Mouse (Mus musculus): ENCODE data around the gene Zfp217. TPM values are rescaled to one million over a fixed set of nuclear protein-coding genes. Genes with fewer than 3 reads are reported as not detected.
A peak's percentile ranks its signal among the peaks of the same experiment; 100 is the strongest.

The Zfp217 gene
- polyA plus RNA-seq, 1 experiment from 2014 or later: 3.4 TPM

- Histone ChIP-seq H3K9me3 (ENCODE audit: control insufficient read depth, low read length) (no peaks in the 10 kb centered on the region), H3K36me3 (ENCODE audit: control insufficient read depth, insufficient read depth, low read length) (no peaks in the 10 kb centered on the region), H3K4me2 (ENCODE audit: low read length) (peak overlapping the region; percentile 73), H3K27me3 (ENCODE audit: control insufficient read depth, insufficient read depth, low read length) (no peaks in the 10 kb centered on the region), H3K4me3 (ENCODE audit: control insufficient read depth in 1 of 2, insufficient read depth in 1 of 2, low read depth in 1 of 2, low read length in 2 of 2) (0 out of 4 replicates have a peak overlapping the region, but pooled peaks of 1 of the 2 experiments have one; percentile 42), H3K9ac (ENCODE audit: low read length) (peak overlapping the region; percentile 66), H3K4me1 (ENCODE audit: control insufficient read depth in 2 of 2, insufficient read depth in 2 of 2, low read length in 2 of 2) (peaks cover 14 to 34% of the 10 kb centered on the region in 2 experiments), H3K27ac (replicated peaks in 1 of 2; ENCODE audit: control insufficient read depth in 1 of 2, insufficient read depth in 1 of 2, low read depth in 2 of 2, low read length in 2 of 2) (peak overlapping the region; percentile 61 to 92)
- no peak for ATAC-seq (ENCODE audit: insufficient number of reproducible peaks, insufficient read depth, low FRiP score, low read depth)
- WGBS: 34% methylated on average over 7 of the region's 7 CpGs
Observed at GRCm38 (mm10) chr2:170152856-170153255, 5.0 kb upstream of the Zfp217 start.

DNA sequence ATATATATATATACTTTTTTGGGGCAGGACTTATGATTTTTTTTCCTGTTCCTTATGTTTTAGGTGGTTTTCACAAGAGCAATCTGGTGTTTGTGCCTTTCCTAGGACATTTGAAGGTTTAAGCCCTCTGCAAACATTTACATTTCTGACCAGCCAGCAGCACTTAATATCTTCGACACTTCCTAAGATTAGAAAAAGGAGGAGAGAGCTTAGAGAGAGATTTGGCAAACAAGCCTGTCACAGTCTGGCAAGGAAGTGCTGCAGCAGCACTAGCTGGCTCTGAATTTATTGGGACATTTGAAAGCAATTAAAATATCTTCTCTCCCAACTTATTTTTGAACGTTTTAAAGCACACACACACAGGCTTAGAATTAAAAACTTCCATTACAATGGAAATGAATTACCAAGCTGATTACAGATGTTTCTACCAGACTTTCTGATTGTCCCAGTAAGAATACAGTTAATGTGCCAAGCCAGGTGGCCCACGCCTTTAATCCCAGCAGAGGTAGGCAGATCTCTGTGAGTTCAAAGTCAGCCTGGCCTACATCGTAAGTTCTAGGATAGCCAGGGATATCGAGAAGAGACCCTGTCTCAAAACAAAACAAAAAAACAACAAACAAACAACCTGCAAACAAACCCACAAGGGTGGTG is 4.3 kb upstream of the Zfp217 start:
- Histone ChIP-seq H3K27me3 (ENCODE audit: control insufficient read depth, insufficient read depth, low read length) (no peaks in the 10 kb centered on the region), H3K9me3 (ENCODE audit: control insufficient read depth, low read length) (no peaks in the 10 kb centered on the region), H3K9ac (ENCODE audit: low read length) (no peak overlapping the region), H3K4me2 (ENCODE audit: low read length) (no peak overlapping the region), H3K4me1 (ENCODE audit: control insufficient read depth in 2 of 2, insufficient read depth in 2 of 2, low read length in 2 of 2) (peaks cover 16 to 41% of the 10 kb centered on the region in 2 experiments), H3K4me3 (ENCODE audit: control insufficient read depth in 1 of 2, insufficient read depth in 1 of 2, low read depth in 1 of 2, low read length in 2 of 2) (no peak overlapping the region), H3K27ac (replicated peaks in 1 of 2; ENCODE audit: control insufficient read depth in 1 of 2, insufficient read depth in 1 of 2, low read depth in 2 of 2, low read length in 2 of 2) (peak overlapping the region; percentile 61 to 92), H3K36me3 (ENCODE audit: control insufficient read depth, insufficient read depth, low read length) (no peaks in the 10 kb centered on the region)
- no peak for ATAC-seq (ENCODE audit: insufficient number of reproducible peaks, insufficient read depth, low FRiP score, low read depth)
- WGBS: 45% methylated on average over 5 of the region's 5 CpGs

- 63% methylated on average over 8 of the region's 8 CpGs for WGBS
- no peaks in the 10 kb centered on the region for H3K27me3 ChIP-seq (ENCODE audit: control insufficient read depth, insufficient read depth, low read length)
- no peak overlapping the region for H3K9ac ChIP-seq (ENCODE audit: low read length)
- no peak overlapping the region for H3K4me2 ChIP-seq (ENCODE audit: low read length)
- no peak overlapping the region for H3K4me3 ChIP-seq (ENCODE audit: control insufficient read depth in 1 of 2, insufficient read depth in 1 of 2, low read depth in 1 of 2, low read length in 2 of 2)
- H3K4me1 ChIP-seq (ENCODE audit: control insufficient read depth in 2 of 2, insufficient read depth in 2 of 2, low read length in 2 of 2): peaks cover 16 to 42% of the 10 kb centered on the region in 2 experiments
- H3K9me3 ChIP-seq (ENCODE audit: control insufficient read depth, low read length): no peaks in the 10 kb centered on the region
- no peaks in the 10 kb centered on the region for H3K36me3 ChIP-seq (ENCODE audit: control insufficient read depth, insufficient read depth, low read length)
- ATAC-seq (ENCODE audit: insufficient number of reproducible peaks, insufficient read depth, low FRiP score, low read depth): no peak
- H3K27ac ChIP-seq (replicated peaks in 1 of 2; ENCODE audit: control insufficient read depth in 1 of 2, insufficient read depth in 1 of 2, low read depth in 2 of 2, low read length in 2 of 2): peak overlapping the region; percentile 10 to 53; a peak in 2 of 4 replicates
Observed at GRCm38 (mm10) chr2:170151470-170151869, 3.6 kb upstream of the Zfp217 start.

DNA sequence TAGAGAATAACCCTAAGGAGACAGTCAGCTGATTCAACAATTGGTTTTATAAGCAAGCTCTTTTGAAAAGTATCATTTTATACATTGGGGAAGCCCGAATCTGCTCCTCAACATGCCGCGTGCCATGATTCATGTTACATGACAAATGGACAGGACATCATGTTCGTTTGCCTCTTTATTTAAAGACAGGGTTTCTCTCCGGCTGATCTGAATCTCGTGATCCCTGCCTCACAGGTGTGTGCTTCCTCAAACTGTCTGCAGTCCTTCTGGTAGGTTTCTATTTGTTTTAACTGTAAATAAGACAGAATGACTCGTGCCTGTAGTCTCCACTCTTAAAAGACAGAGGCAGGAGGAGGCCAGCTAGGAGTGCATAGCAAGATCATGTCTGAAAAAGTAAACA is 925 bp upstream of the Zfp217 start:
- WGBS: 70% methylated on average over 7 of the region's 7 CpGs
- ATAC-seq (ENCODE audit: insufficient number of reproducible peaks, insufficient read depth, low FRiP score, low read depth): no peak
- H3K9ac ChIP-seq (ENCODE audit: low read length): no peak overlapping the region
- no peaks in the 10 kb centered on the region for H3K27me3 ChIP-seq (ENCODE audit: control insufficient read depth, insufficient read depth, low read length)
- no peak overlapping the region for H3K27ac ChIP-seq (replicated peaks in 1 of 2; ENCODE audit: control insufficient read depth in 1 of 2, insufficient read depth in 1 of 2, low read depth in 2 of 2, low read length in 2 of 2)
- peaks cover 10 to 26% of the 10 kb centered on the region in 2 experiments for H3K4me1 ChIP-seq (ENCODE audit: control insufficient read depth in 2 of 2, insufficient read depth in 2 of 2, low read length in 2 of 2)
- no peaks in the 10 kb centered on the region for H3K36me3 ChIP-seq (ENCODE audit: control insufficient read depth, insufficient read depth, low read length)
- H3K9me3 ChIP-seq (ENCODE audit: control insufficient read depth, low read length): no peaks in the 10 kb centered on the region
- no peak overlapping the region for H3K4me3 ChIP-seq (ENCODE audit: control insufficient read depth in 1 of 2, insufficient read depth in 1 of 2, low read depth in 1 of 2, low read length in 2 of 2)
- no peak overlapping the region for H3K4me2 ChIP-seq (ENCODE audit: low read length)

DNA sequence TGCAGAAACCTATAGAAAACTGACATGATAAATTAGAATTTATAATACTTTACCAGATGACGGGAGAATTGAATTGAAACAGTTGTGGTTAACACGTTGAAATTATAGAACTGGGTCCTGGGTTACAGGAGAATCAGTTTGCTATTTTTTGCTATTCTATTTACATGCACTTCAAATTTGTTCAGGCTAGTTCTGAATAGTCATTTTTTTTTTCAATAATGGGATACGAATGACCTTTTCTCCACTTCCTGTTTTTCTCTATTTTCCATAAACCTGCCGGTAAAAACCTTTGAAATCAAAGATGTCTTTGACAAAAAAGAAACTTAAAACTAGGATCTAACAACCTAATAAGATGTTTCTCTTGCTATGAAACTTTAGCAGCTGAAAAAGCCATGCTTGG is 733 bp downstream of the Zfp217 start:
- H3K4me3 ChIP-seq (ENCODE audit: control insufficient read depth in 1 of 2, insufficient read depth in 1 of 2, low read depth in 1 of 2, low read length in 2 of 2): no peak overlapping the region
- ATAC-seq (ENCODE audit: insufficient number of reproducible peaks, insufficient read depth, low FRiP score, low read depth): no peak
- H3K9ac ChIP-seq (ENCODE audit: low read length): peak overlapping the region; percentile 42; the same call in 1 of the 2 replicates

GRCm38 (mm10) chr2:170144343-170144742 is 3.6 kb downstream of the Zfp217 start:
- Histone ChIP-seq H3K36me3 (ENCODE audit: control insufficient read depth, insufficient read depth, low read length) (no peaks in the 10 kb centered on the region), H3K9ac (ENCODE audit: low read length) (no peak overlapping the region), H3K4me3 (ENCODE audit: control insufficient read depth in 1 of 2, insufficient read depth in 1 of 2, low read depth in 1 of 2, low read length in 2 of 2) (no peak overlapping the region), H3K9me3 (ENCODE audit: control insufficient read depth, low read length) (no peaks in the 10 kb centered on the region), H3K4me1 (ENCODE audit: control insufficient read depth in 2 of 2, insufficient read depth in 2 of 2, low read length in 2 of 2) (peaks cover 2 to 11% of the 10 kb centered on the region in 2 experiments), H3K27ac (replicated peaks in 1 of 2; ENCODE audit: control insufficient read depth in 1 of 2, insufficient read depth in 1 of 2, low read depth in 2 of 2, low read length in 2 of 2) (no peak overlapping the region), H3K4me2 (ENCODE audit: low read length) (no peak overlapping the region), H3K27me3 (ENCODE audit: control insufficient read depth, insufficient read depth, low read length) (no peaks in the 10 kb centered on the region)
- no peak for ATAC-seq (ENCODE audit: insufficient number of reproducible peaks, insufficient read depth, low FRiP score, low read depth)
- 65% methylated on average over 10 of the region's 10 CpGs for WGBS

More for the DNA sequence above, 733 bp downstream of the Zfp217 start:
- no peaks in the 10 kb centered on the region for H3K27me3 ChIP-seq (ENCODE audit: control insufficient read depth, insufficient read depth, low read length)
- peaks cover 2 to 14% of the 10 kb centered on the region in 2 experiments for H3K4me1 ChIP-seq (ENCODE audit: control insufficient read depth in 2 of 2, insufficient read depth in 2 of 2, low read length in 2 of 2)
- no peaks in the 10 kb centered on the region for H3K9me3 ChIP-seq (ENCODE audit: control insufficient read depth, low read length)
- 68% methylated on average over 4 of the region's 4 CpGs for WGBS
- peak overlapping the region; percentile 75 to 84 for H3K27ac ChIP-seq (replicated peaks in 1 of 2; ENCODE audit: control insufficient read depth in 1 of 2, insufficient read depth in 1 of 2, low read depth in 2 of 2, low read length in 2 of 2)
- no peaks in the 10 kb centered on the region for H3K36me3 ChIP-seq (ENCODE audit: control insufficient read depth, insufficient read depth, low read length)
- H3K4me2 ChIP-seq (ENCODE audit: low read length): peak overlapping the region; percentile 43

- WGBS: 30% methylated on average over 3 of the region's 3 CpGs
- no peak overlapping the region for H3K27ac ChIP-seq (replicated peaks in 1 of 2; ENCODE audit: control insufficient read depth in 1 of 2, insufficient read depth in 1 of 2, low read depth in 2 of 2, low read length in 2 of 2)
- no peak for ATAC-seq (ENCODE audit: insufficient number of reproducible peaks, insufficient read depth, low FRiP score, low read depth)
Observed at GRCm38 (mm10) chr2:170143861-170144260, 4.0 kb downstream of the Zfp217 start.

DNA sequence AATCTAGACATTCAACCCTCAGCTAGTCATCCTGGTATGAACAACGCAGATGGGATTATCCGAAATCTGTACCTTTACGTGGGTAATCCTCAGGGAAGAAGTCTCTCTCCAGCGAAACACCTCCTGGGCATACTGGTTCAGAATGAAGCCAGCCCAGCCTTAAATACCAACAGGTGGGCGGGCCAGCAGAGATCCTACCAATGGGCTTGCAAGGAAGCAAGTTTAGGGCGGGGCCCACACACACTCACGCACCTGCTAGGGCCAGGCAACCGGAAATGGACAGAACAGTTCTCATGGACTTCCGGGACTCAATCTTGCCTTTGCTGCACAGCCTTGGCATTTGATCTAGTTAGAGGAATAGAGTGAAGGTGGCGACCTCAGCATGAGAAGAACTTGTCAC is 5.4 kb downstream of the Zfp217 start:
- Histone ChIP-seq H3K4me3 (ENCODE audit: control insufficient read depth in 1 of 2, insufficient read depth in 1 of 2, low read depth in 1 of 2, low read length in 2 of 2) (no peak overlapping the region), H3K4me2 (ENCODE audit: low read length) (no peak overlapping the region), H3K27me3 (ENCODE audit: control insufficient read depth, insufficient read depth, low read length) (no peaks in the 10 kb centered on the region), H3K9ac (ENCODE audit: low read length) (no peak overlapping the region), H3K27ac (replicated peaks in 1 of 2; ENCODE audit: control insufficient read depth in 1 of 2, insufficient read depth in 1 of 2, low read depth in 2 of 2, low read length in 2 of 2) (no peak overlapping the region), H3K4me1 (ENCODE audit: control insufficient read depth in 2 of 2, insufficient read depth in 2 of 2, low read length in 2 of 2) (peaks cover 0 to 5% of the 10 kb centered on the region in 2 experiments; a peak in 3 of 4 replicates), H3K9me3 (ENCODE audit: control insufficient read depth, low read length) (no peaks in the 10 kb centered on the region), H3K36me3 (ENCODE audit: control insufficient read depth, insufficient read depth, low read length) (no peaks in the 10 kb centered on the region)
- no peak for ATAC-seq (ENCODE audit: insufficient number of reproducible peaks, insufficient read depth, low FRiP score, low read depth)
- WGBS: 88% methylated on average over 10 of the region's 10 CpGs

More at GRCm38 (mm10) chr2:170143861-170144260, 4.0 kb downstream of the Zfp217 start:
- Histone ChIP-seq H3K36me3 (ENCODE audit: control insufficient read depth, insufficient read depth, low read length) (no peaks in the 10 kb centered on the region), H3K4me3 (ENCODE audit: control insufficient read depth in 1 of 2, insufficient read depth in 1 of 2, low read depth in 1 of 2, low read length in 2 of 2) (no peak overlapping the region), H3K4me2 (ENCODE audit: low read length) (no peak overlapping the region), H3K9ac (ENCODE audit: low read length) (no peak overlapping the region), H3K27me3 (ENCODE audit: control insufficient read depth, insufficient read depth, low read length) (no peaks in the 10 kb centered on the region), H3K9me3 (ENCODE audit: control insufficient read depth, low read length) (no peaks in the 10 kb centered on the region), H3K4me1 (ENCODE audit: control insufficient read depth in 2 of 2, insufficient read depth in 2 of 2, low read length in 2 of 2) (peaks cover 2 to 11% of the 10 kb centered on the region in 2 experiments)
